Mouse (Mus musculus) induced T-regulatory cell, adult 2 months (primary cell): ENCODE measurements around the gene Cherp.

Source experiments
- DNase-seq: peaks from one replicate; pipeline ENCODE4 v3.0.0-alpha.2; 2012; ENCODE audit warnings: low read depth

The Cherp gene

DNA sequence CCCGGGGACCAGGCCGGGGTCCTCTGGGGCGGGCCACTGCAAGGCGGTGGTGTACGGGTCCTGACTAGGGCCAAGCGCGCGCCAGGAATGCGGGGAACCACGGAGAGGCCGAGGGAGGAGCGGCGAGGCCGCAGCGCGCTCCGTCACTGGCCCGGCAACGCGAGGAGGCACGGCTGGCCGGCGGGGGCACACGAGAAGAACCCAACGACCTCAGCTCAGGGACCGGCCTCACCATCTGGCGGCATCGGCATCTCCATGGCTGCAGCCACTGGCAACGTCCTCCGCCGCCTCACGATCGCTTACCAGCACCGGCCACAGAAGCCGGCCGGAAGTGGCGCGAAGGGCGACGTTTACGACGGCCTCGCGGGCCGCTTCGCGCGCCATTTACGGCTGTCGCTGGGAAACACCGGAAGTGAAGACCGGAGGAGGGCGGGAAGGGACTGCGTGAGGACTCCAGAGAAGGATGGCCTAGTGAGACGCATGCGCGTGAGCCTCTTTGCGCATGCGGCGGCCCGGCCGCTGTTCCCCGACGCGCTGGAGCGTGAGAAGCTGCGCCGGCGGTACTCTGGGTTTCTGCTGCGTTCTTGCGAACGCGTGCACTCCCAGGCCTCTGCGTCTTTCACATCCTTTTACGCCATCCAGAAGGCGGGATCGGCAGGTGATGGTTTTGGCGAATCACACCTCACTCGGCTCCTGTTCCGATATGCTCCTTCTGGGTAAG lies at the start of gene Cherp:
Gene Cherp (minus strand): TSS at position 401 of the 721 bp plus-strand sequence.
- peak; percentile 99 for DNase-seq

GRCm38 (mm10) chr8:72521888-72522287 lies 46.9 kb upstream of the Cherp start:
- DNase-seq = no peak

DNA sequence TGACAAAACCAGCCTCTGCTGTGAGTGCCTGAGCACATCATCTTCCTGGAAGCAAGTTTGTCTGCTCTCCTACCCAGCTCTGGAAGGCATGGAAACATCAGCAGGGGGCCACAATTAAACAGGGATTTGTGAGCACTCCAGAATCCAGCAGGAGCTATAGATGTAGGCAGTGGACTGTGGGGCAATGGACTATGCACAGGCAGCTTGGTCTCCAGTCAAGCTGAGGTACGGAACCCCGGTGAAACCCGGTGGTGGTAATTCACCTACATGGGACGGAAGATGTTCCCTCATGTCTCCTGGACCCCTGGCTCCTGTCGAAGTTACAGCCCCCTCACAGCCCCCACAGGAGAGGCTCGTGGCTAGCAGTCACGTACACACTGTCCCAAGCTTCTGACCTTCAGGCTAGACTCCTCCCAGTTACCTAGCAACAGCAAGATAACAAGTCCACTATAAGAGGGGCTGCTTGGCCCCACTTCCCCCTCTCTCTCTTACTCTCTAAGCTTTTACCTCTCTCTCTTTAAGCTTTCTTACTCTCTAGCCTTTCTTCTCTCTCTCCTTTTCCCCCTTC lies 42.5 kb upstream of the Cherp start:
- no peak for DNase-seq

- DNase-seq = no peak
Observed at GRCm38 (mm10) chr8:72513158-72513557, 38.1 kb upstream of the Cherp start.

- no peak for DNase-seq
Observed at GRCm38 (mm10) chr8:72512648-72513047, 37.6 kb upstream of the Cherp start.

DNA sequence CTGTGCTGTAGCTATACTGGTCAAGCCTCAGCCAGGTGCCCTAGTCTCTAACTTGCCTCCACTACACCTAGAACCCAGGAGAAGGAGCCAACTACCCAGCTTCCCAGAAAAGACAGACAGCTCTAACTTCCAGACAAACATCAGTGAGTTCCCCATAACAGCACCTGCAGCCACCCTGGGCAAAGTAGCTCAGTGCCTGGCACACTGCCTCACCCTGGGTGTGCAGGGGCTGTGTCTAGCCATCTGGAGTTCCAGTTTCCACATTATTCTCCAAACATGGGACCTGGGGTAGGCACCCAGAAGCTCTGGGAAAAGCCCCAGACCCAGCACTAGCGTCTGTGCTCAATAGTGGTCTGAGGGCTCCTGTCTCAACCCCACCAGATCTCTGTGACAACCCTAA lies 32.5 kb upstream of the Cherp start:
- no peak for DNase-seq

GRCm38 (mm10) chr8:72504637-72505314 lies 29.8 kb upstream of the Cherp start:
- DNase-seq = no peak

DNA sequence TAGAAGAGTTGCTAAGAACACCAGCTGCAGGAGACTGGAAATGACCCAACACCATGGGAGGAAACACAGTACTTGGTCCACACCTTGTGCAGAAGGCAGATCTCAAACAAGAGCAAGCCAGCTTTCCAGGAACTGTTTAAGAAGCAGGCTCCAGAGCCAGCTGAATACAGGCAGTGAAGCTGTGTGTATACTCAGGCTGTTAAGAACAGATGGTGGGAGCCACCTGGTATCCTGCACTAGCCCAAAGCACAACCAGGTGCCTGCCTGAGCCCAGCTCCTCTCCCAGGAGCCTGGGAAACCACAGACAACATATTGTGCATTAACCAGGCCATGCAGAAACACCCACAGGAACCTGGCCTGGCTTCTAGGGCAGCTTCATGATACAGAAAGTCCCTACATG lies 29.1 kb upstream of the Cherp start:
- no peak for DNase-seq

DNA sequence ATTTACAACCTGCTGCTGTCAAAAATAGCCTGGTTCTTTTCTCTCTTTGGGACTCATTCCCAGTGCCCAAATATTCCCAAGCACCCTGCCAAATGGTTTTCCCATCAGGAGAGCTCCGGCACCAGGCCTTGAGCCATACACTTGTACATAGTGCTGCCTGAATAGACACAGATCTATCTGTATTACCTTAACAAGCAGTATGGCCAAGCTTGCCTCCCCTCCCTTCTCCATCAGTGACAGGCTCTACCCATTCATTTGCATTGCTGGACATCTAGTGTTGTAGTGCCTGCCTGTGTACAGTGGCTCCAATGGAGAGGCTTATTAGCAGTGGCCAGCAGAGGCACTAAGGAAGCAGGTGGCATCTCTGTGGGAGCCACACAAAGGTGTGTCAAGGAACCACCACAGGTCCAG lies 25.5 kb upstream of the Cherp start:
- no peak for DNase-seq

DNA sequence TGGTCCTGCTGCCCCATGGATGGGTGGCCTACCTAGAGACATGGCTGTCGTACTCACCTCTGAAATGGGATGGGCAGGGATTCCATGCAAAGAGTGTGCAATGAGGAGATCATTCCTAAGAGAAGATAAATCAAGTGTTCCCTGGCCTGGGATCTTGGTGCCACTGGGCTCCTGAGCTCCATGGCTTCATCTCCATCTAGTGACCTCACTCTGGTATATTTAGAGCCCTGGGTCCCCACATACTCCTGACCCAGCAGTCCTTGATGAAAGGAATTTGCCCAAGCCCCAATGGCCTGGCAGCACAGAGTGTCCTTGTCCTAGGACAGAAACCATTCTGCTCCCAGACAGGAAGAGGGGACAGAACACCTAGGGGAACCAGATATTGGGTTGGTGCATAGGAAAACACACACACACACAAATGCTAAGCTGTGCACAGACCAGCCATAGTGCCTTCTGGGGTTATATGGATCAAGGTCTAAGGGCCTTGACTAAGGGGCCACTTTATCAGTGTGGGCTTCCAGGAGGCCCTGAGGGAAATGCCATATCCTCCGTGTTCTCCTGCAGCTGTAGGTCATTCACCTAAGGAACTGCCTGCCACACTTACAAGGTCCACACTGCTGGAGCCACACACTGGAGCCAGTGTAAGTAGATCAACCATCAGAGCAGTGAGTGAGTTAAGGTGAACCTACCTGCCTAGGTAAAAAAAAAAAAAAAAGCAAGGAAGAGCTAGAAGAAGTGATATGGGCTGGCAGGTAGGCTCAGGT lies 24.7 kb upstream of the Cherp start:
- no peak for DNase-seq

DNA sequence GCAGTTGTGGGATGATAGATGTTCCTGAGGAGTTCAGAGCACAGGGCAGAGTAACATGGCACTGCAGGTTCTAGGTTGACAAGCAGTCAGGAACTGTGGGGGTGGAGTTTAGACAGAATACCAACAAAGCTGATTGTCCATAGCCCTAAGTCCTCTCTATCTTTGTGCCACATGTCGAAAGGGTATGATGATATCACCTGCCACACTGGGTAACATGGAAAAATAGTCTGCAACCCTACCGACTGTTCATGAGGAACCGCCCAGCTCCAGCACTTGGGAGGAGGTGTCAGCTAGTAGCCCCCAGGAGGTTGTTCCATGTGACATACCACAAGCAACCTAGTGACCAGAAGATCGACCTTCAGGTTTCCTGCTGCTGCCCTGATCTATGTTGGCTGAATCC lies 23.5 kb upstream of the Cherp start:
- no peak for DNase-seq

DNA sequence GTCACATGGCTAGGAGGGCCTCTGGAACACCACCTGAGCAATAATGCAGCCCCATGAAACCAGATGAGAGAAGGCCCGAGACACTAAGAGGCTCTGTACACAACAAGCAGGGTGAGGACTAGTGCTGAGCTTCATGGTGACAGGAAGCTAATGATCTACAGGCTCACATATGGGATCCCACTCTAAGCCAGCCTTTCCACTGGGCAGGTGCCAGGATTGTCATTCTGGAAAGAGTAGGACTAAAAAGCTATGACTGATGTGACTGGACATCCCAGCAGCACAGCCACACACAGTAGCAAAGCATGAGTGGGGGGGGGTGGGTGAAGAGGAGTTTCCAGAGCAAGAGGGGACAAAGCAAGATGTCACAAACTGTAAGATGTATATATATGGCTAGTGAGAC lies 22.9 kb upstream of the Cherp start:
- no peak for DNase-seq

GRCm38 (mm10) chr8:72496217-72496616 lies 21.2 kb upstream of the Cherp start:
- DNase-seq = no peak

DNA sequence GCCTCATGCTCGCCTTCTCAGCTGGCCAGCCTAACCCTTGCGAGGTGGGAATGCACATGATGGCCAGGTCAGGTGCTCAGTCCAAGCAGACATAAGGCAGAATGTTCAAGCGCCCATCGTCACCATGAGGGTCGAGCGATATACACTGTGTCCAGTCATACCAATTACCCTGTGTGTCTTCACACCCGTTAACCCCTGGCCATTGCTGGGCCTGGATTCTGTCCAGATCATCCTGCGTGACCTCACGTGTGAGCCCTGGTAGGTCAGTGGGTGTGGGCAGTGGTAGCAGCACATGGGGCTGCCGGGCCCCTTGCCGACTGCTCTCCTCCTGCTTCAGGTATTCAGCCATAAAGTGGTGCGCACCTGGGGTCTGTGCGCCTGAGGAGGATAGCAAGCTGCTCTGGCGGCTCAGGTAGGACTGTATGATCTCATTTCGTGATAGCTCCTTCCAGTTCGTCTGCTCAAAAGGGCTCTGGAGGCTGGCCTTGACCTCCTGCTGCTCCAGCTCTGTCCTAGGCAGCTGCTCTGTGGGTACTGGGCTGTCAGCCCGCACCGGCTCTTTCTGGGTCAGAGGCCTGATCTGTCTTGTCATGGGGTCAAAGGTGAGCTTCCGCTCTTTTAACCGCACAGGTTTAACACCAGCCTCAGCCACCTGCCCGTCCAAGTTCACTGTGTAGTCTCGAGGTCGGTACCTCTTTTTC lies 20.5 kb upstream of the Cherp start:
- no peak for DNase-seq

DNA sequence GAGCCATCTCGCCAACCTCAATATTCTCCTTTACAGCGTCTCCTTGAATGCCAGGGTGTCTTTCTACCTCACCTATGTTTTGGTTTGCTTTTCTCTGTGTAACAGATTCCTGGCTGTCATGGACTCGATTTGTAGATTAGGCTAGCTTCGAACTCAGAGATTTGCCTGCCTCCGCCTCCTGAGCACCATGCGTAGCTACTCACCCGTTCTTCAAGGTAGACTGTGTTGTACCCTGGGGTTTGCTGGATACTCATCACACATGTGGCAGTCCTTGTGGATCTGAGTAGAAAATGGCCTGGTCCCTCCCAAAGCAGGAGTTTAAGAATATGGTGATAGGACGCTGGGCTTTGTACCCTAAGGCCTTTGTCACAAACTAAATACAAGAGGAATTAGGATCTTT lies 18.4 kb upstream of the Cherp start:
- no peak for DNase-seq

DNA sequence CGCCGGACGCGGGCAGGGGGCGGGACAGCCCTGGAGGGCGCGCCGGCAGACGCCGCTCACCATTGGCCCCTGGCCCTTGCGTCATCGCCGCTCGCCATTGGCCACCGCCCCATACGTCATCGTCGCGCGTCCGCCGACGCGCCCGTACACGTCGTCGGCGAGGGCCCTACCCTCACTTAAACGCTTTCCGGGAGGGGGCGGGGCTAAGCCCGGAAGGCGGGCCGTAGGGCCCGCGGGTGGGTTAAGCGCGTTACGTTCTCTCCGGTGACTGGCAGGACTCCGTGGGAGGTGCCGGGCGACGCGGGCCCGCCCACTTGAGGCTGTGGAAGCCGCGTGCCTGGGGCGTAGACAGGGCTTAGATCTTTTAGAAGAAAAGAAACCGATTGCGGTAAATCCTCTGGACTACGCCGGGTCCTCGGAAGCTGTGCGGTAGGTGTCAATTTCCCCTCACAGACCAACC lies 17.6 kb upstream of the Cherp start:
- DNase-seq = peak; percentile 99

GRCm38 (mm10) chr8:72491680-72492621 lies 16.9 kb upstream of the Cherp start, which contains the start of gene Slc35e1:
Gene Slc35e1 (minus strand): TSS chr8:72492614.
- DNase-seq = peak; percentile 80

DNA sequence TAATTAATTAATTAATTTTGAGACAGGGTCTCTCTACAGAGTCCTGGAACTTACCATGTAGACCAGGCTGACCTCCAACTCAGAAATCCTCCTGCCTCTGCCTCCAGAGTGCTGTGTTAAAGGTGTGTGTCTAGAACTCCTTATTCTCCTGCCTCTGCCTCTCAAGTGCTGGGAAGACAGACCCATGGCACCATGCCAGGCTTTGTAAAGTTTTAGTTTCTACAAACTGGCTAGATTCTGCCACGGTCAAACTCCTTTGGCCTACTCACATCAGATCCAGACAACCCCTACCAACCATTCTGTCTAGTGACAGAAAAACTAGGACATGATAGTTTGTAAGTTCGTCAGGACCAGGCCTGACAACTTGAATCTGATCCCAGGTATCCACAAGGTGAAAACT lies 16.0 kb upstream of the Cherp start:
- DNase-seq = no peak

GRCm38 (mm10) chr8:72487014-72487413 lies 12.0 kb upstream of the Cherp start:
- no peak for DNase-seq

DNA sequence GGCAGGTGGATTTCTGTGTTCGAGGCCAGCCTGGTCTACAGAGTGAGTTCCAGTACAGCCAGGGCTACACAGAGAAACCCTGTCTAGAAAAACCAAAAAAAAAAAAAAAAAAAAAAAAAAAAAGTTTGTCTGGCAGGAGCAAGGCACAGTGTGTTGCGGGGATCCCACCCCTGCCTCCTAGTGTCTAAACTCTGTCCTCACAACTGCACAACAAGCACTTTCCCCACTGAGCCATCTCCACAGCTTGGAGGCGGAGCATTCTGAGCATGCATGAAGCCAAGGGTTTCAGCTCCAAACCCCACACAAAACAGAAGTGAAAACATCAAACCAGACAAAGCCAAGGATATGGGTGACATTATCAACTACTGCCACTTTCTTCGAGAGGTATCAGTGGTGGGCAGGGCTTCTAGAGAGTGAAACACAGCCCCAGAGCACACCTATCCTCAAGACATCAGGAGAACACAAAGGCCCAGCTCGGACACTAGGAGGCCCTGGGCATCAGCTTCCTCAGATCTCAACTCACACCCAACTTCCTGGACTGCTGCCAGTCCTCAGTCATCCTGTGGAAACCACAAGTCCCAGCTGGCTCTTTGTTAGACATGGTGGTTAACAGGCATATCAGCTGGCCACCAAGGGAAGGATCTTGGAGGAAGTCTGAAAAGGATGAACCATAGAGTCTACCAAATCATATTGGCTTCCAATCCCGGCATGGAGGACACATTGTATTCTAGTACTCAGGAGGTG lies 10.6 kb upstream of the Cherp start:
- DNase-seq = peak; percentile 34
